Mouse (Mus musculus) forelimb bud, embryonic 11.5 days (tissue): ENCODE measurements at regions not wholly inside any gene's neighbourhood (a gene's known extent, or its start where the extent isn't known, plus 50 kb on each side); places are given as distances from the start of the nearest gene placed in this dataset.

ENCODE experiments used
- DNase-seq: peaks from one replicate; pipeline ENCODE4 v3.0.0-alpha.2; 2012; ENCODE audit warnings: low read depth, low spot score

GRCm38 (mm10) chr1:184606541-184606940, 125.9 kb downstream of the Hlx start:
- DNase-seq = no peak

GRCm38 (mm10) chr1:184605666-184606065, 126.8 kb downstream of the Hlx start:
- no peak for DNase-seq

- DNase-seq = no peak
Observed at GRCm38 (mm10) chr1:184603136-184603535, 129.3 kb downstream of the Hlx start.

- DNase-seq = no peak
Observed at GRCm38 (mm10) chr1:184595449-184595848, 137.0 kb downstream of the Hlx start.

GRCm38 (mm10) chr1:184590634-184591033, 141.8 kb downstream of the Hlx start:
- no peak for DNase-seq

- DNase-seq = no peak
Observed at GRCm38 (mm10) chr1:184589277-184589676, 143.1 kb downstream of the Hlx start.

- DNase-seq = no peak
Observed at GRCm38 (mm10) chr1:184584505-184584874, 147.9 kb downstream of the Hlx start.

GRCm38 (mm10) chr1:184583751-184584504, 148.5 kb downstream of the Hlx start:
- DNase-seq = no peak

GRCm38 (mm10) chr1:184579475-184579874, 152.9 kb downstream of the Hlx start:
- no peak for DNase-seq

GRCm38 (mm10) chr1:184576527-184576926, 155.9 kb downstream of the Hlx start:
- DNase-seq = no peak

GRCm38 (mm10) chr1:184573325-184573724, 159.1 kb downstream of the Hlx start:
- DNase-seq = no peak

- no peak for DNase-seq
Observed at GRCm38 (mm10) chr1:184570681-184571080, 161.7 kb downstream of the Hlx start.

- no peak for DNase-seq
Observed at GRCm38 (mm10) chr1:184562926-184563325, 169.5 kb downstream of the Hlx start.

- no peak for DNase-seq
Observed at GRCm38 (mm10) chr1:184562239-184562638, 170.2 kb downstream of the Hlx start.

GRCm38 (mm10) chr1:184559543-184559942, 172.9 kb downstream of the Hlx start:
- DNase-seq = no peak

- no peak for DNase-seq
Observed at GRCm38 (mm10) chr1:184553791-184554190, 178.6 kb downstream of the Hlx start.

- DNase-seq = no peak
Observed at GRCm38 (mm10) chr1:184550491-184550890, 181.9 kb downstream of the Hlx start.

- DNase-seq = no peak
Observed at GRCm38 (mm10) chr1:184547650-184548235, 184.7 kb downstream of the Hlx start.

- DNase-seq = no peak
Observed at GRCm38 (mm10) chr1:184546140-184546661, 186.2 kb downstream of the Hlx start.

GRCm38 (mm10) chr1:184545111-184545510, 187.3 kb downstream of the Hlx start:
- no peak for DNase-seq

GRCm38 (mm10) chr1:184542321-184543115, 189.9 kb downstream of the Hlx start:
- DNase-seq = no peak

GRCm38 (mm10) chr1:184539818-184540217, 192.6 kb downstream of the Hlx start:
- no peak for DNase-seq
